Mouse (Mus musculus) MEL (cell line): ENCODE measurements around the gene Gatad1.

Experiments used
- CTCF ChIP-seq, 3 experiments: IDR thresholded peaks in 2 of 3; conservative IDR thresholded peaks in 1 of 3; 2 replicates each; pipeline ENCODE4 v1.5.1; 2011 to 2012; ENCODE audit warnings: low read length in 3 of 3, low read depth in 2 of 3, mild to moderate bottlenecking in 2 of 3, improper control_type of control experiment in 1 of 3, inconsistent platforms in 1 of 3, mixed read lengths in 1 of 3, moderate library complexity in 1 of 3; ENCODE audit not compliant: control insufficient read depth in 1 of 3, insufficient read depth in 1 of 3, poor library complexity in 1 of 3, severe bottlenecking in 1 of 3
- MAX ChIP-seq: IDR thresholded peaks from 2 replicates; pipeline ENCODE4 v1.6.1; 2011; ENCODE audit warnings: low read length, improper control_type of control experiment
- MAZ ChIP-seq: IDR thresholded peaks from 2 replicates; pipeline ENCODE4 v1.6.1; 2012; ENCODE audit warnings: low read depth, mild to moderate bottlenecking, inconsistent platforms, low read length, improper control_type of control experiment
- MYB ChIP-seq: IDR thresholded peaks from 2 replicates; pipeline ENCODE4 v1.6.1; 2011; ENCODE audit warnings: mild to moderate bottlenecking, low read depth, low read length, improper control_type of control experiment
- NRF1 ChIP-seq: IDR thresholded peaks from 2 replicates; pipeline ENCODE4 v1.6.1; 2014; ENCODE audit warnings: low read depth, mild to moderate bottlenecking, inconsistent platforms, low read length, improper control_type of control experiment, moderate library complexity; ENCODE audit not compliant: poor library complexity, insufficient read depth, severe bottlenecking
- POLR2A ChIP-seq, 2 experiments: IDR thresholded peaks; 2 replicates each; pipeline ENCODE4 v1.6.1; 2011 to 2012; ENCODE audit warnings: low read length in 2 of 2, mild to moderate bottlenecking in 2 of 2, control low read depth in 1 of 2, improper control_type of control experiment in 1 of 2, low read depth in 1 of 2, moderate library complexity in 1 of 2; ENCODE audit not compliant: control insufficient read depth in 1 of 2, insufficient read depth in 1 of 2, poor library complexity in 1 of 2
- TAL1 ChIP-seq: IDR thresholded peaks from 2 replicates; pipeline ENCODE4 v1.6.1; 2012; ENCODE audit warnings: mild to moderate bottlenecking, inconsistent platforms, low read length, moderate library complexity, mixed read lengths
- TBP ChIP-seq: IDR thresholded peaks from 2 replicates; pipeline ENCODE4 v1.8.0; 2011; ENCODE audit warnings: low read depth, low read length, improper control_type of control experiment
- UBTF ChIP-seq: IDR thresholded peaks from 2 replicates; pipeline ENCODE4 v1.6.1; 2012; ENCODE audit warnings: low read depth, mild to moderate bottlenecking, inconsistent platforms, low read length, improper control_type of control experiment, moderate library complexity, borderline replicate concordance; ENCODE audit not compliant: insufficient read depth
- USF1 ChIP-seq: IDR thresholded peaks from 2 replicates; pipeline ENCODE4 v1.6.1; 2014; ENCODE audit warnings: low read depth, mild to moderate bottlenecking, inconsistent platforms, low read length, improper control_type of control experiment, moderate library complexity
- ZKSCAN1 ChIP-seq: IDR thresholded peaks from 2 replicates; pipeline ENCODE4 v1.6.1; 2012; ENCODE audit warnings: low read depth, mild to moderate bottlenecking, inconsistent platforms, low read length, improper control_type of control experiment, moderate library complexity
- ZMIZ1 ChIP-seq: IDR thresholded peaks from 2 replicates; pipeline ENCODE4 v1.6.1; 2012; ENCODE audit warnings: low read depth, mild to moderate bottlenecking, inconsistent platforms, low read length, improper control_type of control experiment, moderate library complexity

DNA sequence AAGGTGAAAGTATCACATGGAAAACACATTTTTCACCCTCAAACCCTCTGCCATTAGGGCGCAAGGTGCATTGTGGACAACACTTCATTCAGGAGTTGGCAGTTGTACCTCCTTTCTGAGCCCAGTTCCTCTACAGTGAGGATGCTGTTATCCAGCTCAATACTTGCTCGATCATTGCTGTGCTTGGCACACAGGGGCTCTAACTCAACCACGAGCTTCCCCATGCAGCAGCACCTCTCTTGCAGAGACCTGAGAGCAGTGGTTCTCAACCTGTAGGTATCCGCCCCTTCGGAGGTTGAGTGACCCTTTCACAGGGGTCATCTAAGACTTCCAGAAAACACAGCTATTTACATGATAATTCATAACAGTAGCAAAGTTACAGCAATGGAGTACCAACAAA is 5.4 kb downstream of the Gatad1 start:
- TF ChIP-seq POLR2A (IDR thresholded peaks at IDR 0.05; ENCODE audit: control insufficient read depth in 1 of 2, insufficient read depth in 1 of 2, low read depth in 1 of 2, low read length in 2 of 2, poor library complexity in 1 of 2) = no peak
- no peak for TF ChIP-seq MAX
- TF ChIP-seq TAL1 = no peak
- no peak for TF ChIP-seq ZKSCAN1
- no peak for TF ChIP-seq MYB
- TF ChIP-seq MAZ = no peak
- no peak for TF ChIP-seq USF1
- no peak for TF ChIP-seq ZMIZ1
- no peak for TF ChIP-seq UBTF
- no peak for TF ChIP-seq CTCF (IDR thresholded peaks at IDR 0.05 in 2 of 3, conservative IDR thresholded peaks at IDR 0.05 in 1 of 3; ENCODE audit: control insufficient read depth in 1 of 3, insufficient read depth in 1 of 3, low read depth in 2 of 3, low read length in 3 of 3, poor library complexity in 1 of 3, severe bottlenecking in 1 of 3)
- TF ChIP-seq NRF1 = no peak
- TF ChIP-seq TBP = no peak
